Mouse (Mus musculus): ENCODE data around the gene Stard9. TPM values are rescaled to one million over a fixed set of nuclear protein-coding genes. Genes with fewer than 3 reads are reported as not detected.

The Stard9 gene
- polyA plus RNA-seq, 1 experiment from 2014 or later = 3.7 TPM

- Histone ChIP-seq H3K36me3 (replicated peaks; ENCODE audit: control insufficient read depth, insufficient read depth, low read depth, low read length) (0 out of 2 replicates have a peak, but pooled peaks cover 2% of the 10 kb centered on the region), H3K4me3 (ENCODE audit: low read depth, low read length) (no peak overlapping the region), H3K9ac (replicated peaks; ENCODE audit: low read length) (no peak overlapping the region), H3K27me3 (ENCODE audit: control insufficient read depth, insufficient read depth, low read length) (no peaks in the 10 kb centered on the region), H3K4me2 (ENCODE audit: low read depth, low read length) (no peak overlapping the region), H3K9me3 (replicated peaks; ENCODE audit: control insufficient read depth, low read length) (no peaks in the 10 kb centered on the region), H3K4me1 (ENCODE audit: control insufficient read depth, insufficient read depth, low read length) (no peaks in the 10 kb centered on the region), H3K27ac (replicated peaks; ENCODE audit: low read depth, low read length) (no peak overlapping the region)
- DNase-seq (ENCODE audit: low spot score) (no peak), ATAC-seq (replicated peaks; ENCODE audit: insufficient number of reproducible peaks, low FRiP score, low TSS enrichment, low read depth) (no peak)
- WGBS = 88% methylated on average over 5 of the region's 5 CpGs
Measured at GRCm38 (mm10) chr2:120697767-120698166, 68.8 kb downstream of the Stard9 start.

GRCm38 (mm10) chr2:120700379-120700885, 71.5 kb downstream of the Stard9 start:
- Histone ChIP-seq H3K36me3 (replicated peaks; ENCODE audit: control insufficient read depth, insufficient read depth, low read depth, low read length) (0 out of 2 replicates have a peak, but pooled peaks cover 2% of the 10 kb centered on the region), H3K4me3 (ENCODE audit: low read depth, low read length) (no peak overlapping the region), H3K27ac (replicated peaks; ENCODE audit: low read depth, low read length) (no peak overlapping the region), H3K4me2 (ENCODE audit: low read depth, low read length) (no peak overlapping the region), H3K4me1 (ENCODE audit: control insufficient read depth, insufficient read depth, low read length) (no peaks in the 10 kb centered on the region), H3K9ac (replicated peaks; ENCODE audit: low read length) (no peak overlapping the region), H3K9me3 (replicated peaks; ENCODE audit: control insufficient read depth, low read length) (no peaks in the 10 kb centered on the region), H3K27me3 (ENCODE audit: control insufficient read depth, insufficient read depth, low read length) (no peaks in the 10 kb centered on the region)
- WGBS = 87% methylated on average over 3 of the region's 3 CpGs
- DNase-seq (ENCODE audit: low spot score) (no peak), ATAC-seq (replicated peaks; ENCODE audit: insufficient number of reproducible peaks, low FRiP score, low TSS enrichment, low read depth) (no peak)

- WGBS = 76% methylated on average over 5 of the region's 5 CpGs
- H3K9me3 ChIP-seq (replicated peaks; ENCODE audit: control insufficient read depth, low read length) = no peaks in the 10 kb centered on the region
- no peaks in the 10 kb centered on the region for H3K4me1 ChIP-seq (ENCODE audit: control insufficient read depth, insufficient read depth, low read length)
- 0 out of 2 replicates have a peak, but pooled peaks cover 2% of the 10 kb centered on the region for H3K36me3 ChIP-seq (replicated peaks; ENCODE audit: control insufficient read depth, insufficient read depth, low read depth, low read length)
- ATAC-seq (replicated peaks; ENCODE audit: insufficient number of reproducible peaks, low FRiP score, low TSS enrichment, low read depth) (no peak), DNase-seq (ENCODE audit: low spot score) (no peak)
- H3K27ac ChIP-seq (replicated peaks; ENCODE audit: low read depth, low read length) = no peak overlapping the region
- no peak overlapping the region for H3K4me2 ChIP-seq (ENCODE audit: low read depth, low read length)
- no peak overlapping the region for H3K9ac ChIP-seq (replicated peaks; ENCODE audit: low read length)
- H3K27me3 ChIP-seq (ENCODE audit: control insufficient read depth, insufficient read depth, low read length) = no peaks in the 10 kb centered on the region
- no peak overlapping the region for H3K4me3 ChIP-seq (ENCODE audit: low read depth, low read length)
Measured at GRCm38 (mm10) chr2:120702675-120703074, 73.8 kb downstream of the Stard9 start.

- no peaks in the 10 kb centered on the region for H3K27me3 ChIP-seq (ENCODE audit: control insufficient read depth, insufficient read depth, low read length)
- no peak overlapping the region for H3K27ac ChIP-seq (replicated peaks; ENCODE audit: low read depth, low read length)
- no peaks in the 10 kb centered on the region for H3K9me3 ChIP-seq (replicated peaks; ENCODE audit: control insufficient read depth, low read length)
- H3K4me3 ChIP-seq (ENCODE audit: low read depth, low read length) = no peak overlapping the region
- H3K4me2 ChIP-seq (ENCODE audit: low read depth, low read length) = no peak overlapping the region
- H3K4me1 ChIP-seq (ENCODE audit: control insufficient read depth, insufficient read depth, low read length) = no peaks in the 10 kb centered on the region
- DNase-seq (ENCODE audit: low spot score) = no peak
- no peak overlapping the region for H3K9ac ChIP-seq (replicated peaks; ENCODE audit: low read length)
- ATAC-seq (replicated peaks; ENCODE audit: insufficient number of reproducible peaks, low FRiP score, low TSS enrichment, low read depth) = no peak
- H3K36me3 ChIP-seq (replicated peaks; ENCODE audit: control insufficient read depth, insufficient read depth, low read depth, low read length) = no peaks in the 10 kb centered on the region
Measured at GRCm38 (mm10) chr2:120707041-120707440, 78.1 kb downstream of the Stard9 start.

GRCm38 (mm10) chr2:120710154-120710553, 81.2 kb downstream of the Stard9 start:
- no peaks in the 10 kb centered on the region for H3K4me1 ChIP-seq (ENCODE audit: control insufficient read depth, insufficient read depth, low read length)
- ATAC-seq (replicated peaks; ENCODE audit: insufficient number of reproducible peaks, low FRiP score, low TSS enrichment, low read depth) (no peak), DNase-seq (ENCODE audit: low spot score) (no peak)
- no peak overlapping the region for H3K4me3 ChIP-seq (ENCODE audit: low read depth, low read length)
- H3K27ac ChIP-seq (replicated peaks; ENCODE audit: low read depth, low read length) = no peak overlapping the region
- peaks cover 5% of the 10 kb centered on the region; the same call in 1 of the 2 replicates for H3K36me3 ChIP-seq (replicated peaks; ENCODE audit: control insufficient read depth, insufficient read depth, low read depth, low read length)
- no peaks in the 10 kb centered on the region for H3K27me3 ChIP-seq (ENCODE audit: control insufficient read depth, insufficient read depth, low read length)
- H3K9ac ChIP-seq (replicated peaks; ENCODE audit: low read length) = no peak overlapping the region
- H3K4me2 ChIP-seq (ENCODE audit: low read depth, low read length) = no peak overlapping the region
- WGBS = 88% methylated on average over 3 of the region's 3 CpGs
- no peaks in the 10 kb centered on the region for H3K9me3 ChIP-seq (replicated peaks; ENCODE audit: control insufficient read depth, low read length)

GRCm38 (mm10) chr2:120710948-120711347, 82.0 kb downstream of the Stard9 start:
- H3K9me3 ChIP-seq (replicated peaks; ENCODE audit: control insufficient read depth, low read length) = no peaks in the 10 kb centered on the region
- no peak overlapping the region for H3K4me3 ChIP-seq (ENCODE audit: low read depth, low read length)
- 92% methylated on average over 3 of the region's 3 CpGs for WGBS
- ATAC-seq (replicated peaks; ENCODE audit: insufficient number of reproducible peaks, low FRiP score, low TSS enrichment, low read depth) (no peak), DNase-seq (ENCODE audit: low spot score) (no peak)
- H3K36me3 ChIP-seq (replicated peaks; ENCODE audit: control insufficient read depth, insufficient read depth, low read depth, low read length) = peaks cover 5% of the 10 kb centered on the region; the same call in 1 of the 2 replicates
- no peak overlapping the region for H3K4me2 ChIP-seq (ENCODE audit: low read depth, low read length)
- no peak overlapping the region for H3K9ac ChIP-seq (replicated peaks; ENCODE audit: low read length)
- no peak overlapping the region for H3K27ac ChIP-seq (replicated peaks; ENCODE audit: low read depth, low read length)
- no peaks in the 10 kb centered on the region for H3K4me1 ChIP-seq (ENCODE audit: control insufficient read depth, insufficient read depth, low read length)
- no peaks in the 10 kb centered on the region for H3K27me3 ChIP-seq (ENCODE audit: control insufficient read depth, insufficient read depth, low read length)

- H3K36me3 ChIP-seq (replicated peaks; ENCODE audit: control insufficient read depth, insufficient read depth, low read depth, low read length) = peaks cover 9% of the 10 kb centered on the region; the same call in 1 of the 2 replicates
- no peak for DNase-seq (ENCODE audit: low spot score)
- no peak overlapping the region for H3K27ac ChIP-seq (replicated peaks; ENCODE audit: low read depth, low read length)
Measured at GRCm38 (mm10) chr2:120713441-120713840, 84.5 kb downstream of the Stard9 start.

GRCm38 (mm10) chr2:120718496-120718895, 89.6 kb downstream of the Stard9 start:
- Histone ChIP-seq H3K4me1 (ENCODE audit: control insufficient read depth, insufficient read depth, low read length) (no peaks in the 10 kb centered on the region), H3K27me3 (ENCODE audit: control insufficient read depth, insufficient read depth, low read length) (no peaks in the 10 kb centered on the region), H3K9me3 (replicated peaks; ENCODE audit: control insufficient read depth, low read length) (no peaks in the 10 kb centered on the region), H3K36me3 (replicated peaks; ENCODE audit: control insufficient read depth, insufficient read depth, low read depth, low read length) (peaks cover 13% of the 10 kb centered on the region), H3K4me3 (ENCODE audit: low read depth, low read length) (no peak overlapping the region), H3K27ac (replicated peaks; ENCODE audit: low read depth, low read length) (no peak overlapping the region), H3K9ac (replicated peaks; ENCODE audit: low read length) (no peak overlapping the region), H3K4me2 (ENCODE audit: low read depth, low read length) (no peak overlapping the region)
- ATAC-seq (replicated peaks; ENCODE audit: insufficient number of reproducible peaks, low FRiP score, low TSS enrichment, low read depth) (no peak), DNase-seq (ENCODE audit: low spot score) (no peak)
- 93% methylated on average over 8 of the region's 8 CpGs for WGBS

More at GRCm38 (mm10) chr2:120713441-120713840, 84.5 kb downstream of the Stard9 start:
- no peaks in the 10 kb centered on the region for H3K9me3 ChIP-seq (replicated peaks; ENCODE audit: control insufficient read depth, low read length)
- H3K4me3 ChIP-seq (ENCODE audit: low read depth, low read length) = no peak overlapping the region
- H3K9ac ChIP-seq (replicated peaks; ENCODE audit: low read length) = no peak overlapping the region
- no peak overlapping the region for H3K4me2 ChIP-seq (ENCODE audit: low read depth, low read length)
- no peaks in the 10 kb centered on the region for H3K4me1 ChIP-seq (ENCODE audit: control insufficient read depth, insufficient read depth, low read length)
- no peaks in the 10 kb centered on the region for H3K27me3 ChIP-seq (ENCODE audit: control insufficient read depth, insufficient read depth, low read length)
- no peak for ATAC-seq (replicated peaks; ENCODE audit: insufficient number of reproducible peaks, low FRiP score, low TSS enrichment, low read depth)
- 97% methylated on average over 3 of the region's 3 CpGs for WGBS
